Mouse (Mus musculus) layer of hippocampus, adult 11-12 months (tissue): ENCODE results near the gene Ctcf.

Experiments
- DNase-seq: peaks from one replicate; pipeline ENCODE4 v3.0.0; 2022; ENCODE audit warnings: low spot score

Gene Ctcf

DNA sequence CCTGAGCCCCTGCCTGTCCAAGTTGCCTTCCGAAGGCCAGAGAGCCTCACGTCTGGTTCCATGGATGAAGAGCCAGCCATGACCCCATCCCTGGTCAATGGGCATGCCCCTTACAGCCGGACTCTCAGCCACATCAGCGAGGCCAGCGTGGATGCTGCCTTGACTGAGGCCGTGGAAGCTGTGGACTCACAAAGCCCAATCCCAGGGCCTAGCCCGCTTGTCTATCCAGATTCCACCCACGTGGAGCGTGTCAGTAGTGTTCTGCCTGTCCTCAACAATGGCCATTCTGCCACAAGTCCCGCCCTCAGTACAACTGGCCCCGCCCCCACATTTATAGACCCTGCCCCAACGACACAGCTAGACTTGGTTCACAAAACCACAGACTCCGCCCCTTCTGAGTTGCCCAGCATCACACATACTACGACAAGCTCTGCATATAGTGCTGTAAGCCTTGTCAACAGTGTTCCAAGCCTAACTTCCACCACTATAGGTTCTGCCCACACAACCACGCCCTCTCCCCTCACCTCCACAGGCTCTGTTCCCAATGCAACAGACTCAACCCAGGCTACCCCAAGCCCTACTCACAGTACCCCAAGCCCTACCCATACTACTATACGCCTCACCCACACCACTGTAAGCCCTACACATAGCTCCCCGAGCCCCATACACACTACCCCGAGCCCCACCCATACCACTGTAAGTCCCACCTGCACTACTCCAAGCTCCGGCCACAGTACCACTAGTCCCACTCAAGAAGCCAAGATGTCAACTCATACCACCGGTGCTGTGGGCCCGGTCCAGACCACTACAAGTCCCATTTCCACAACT, 18.7 kb upstream of the Ctcf start:
- no peak for DNase-seq

DNA sequence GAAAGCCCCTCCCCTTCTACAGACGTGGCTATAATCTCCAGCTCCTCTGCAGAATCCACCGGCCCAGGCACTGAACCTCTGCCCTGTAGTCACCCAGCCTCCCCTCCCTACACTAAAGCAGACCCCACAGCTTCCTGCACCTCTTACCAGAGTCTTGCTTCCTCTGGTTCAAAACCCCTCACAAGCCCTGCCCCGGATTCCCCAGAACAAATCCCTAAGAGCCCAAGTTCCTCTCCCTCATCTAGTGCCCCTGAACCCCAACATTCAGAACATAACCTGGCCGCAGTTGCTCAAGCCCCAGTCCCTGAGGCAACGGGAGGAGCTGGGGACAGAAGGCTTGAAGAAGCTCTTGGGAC, 18.1 kb upstream of the Ctcf start:
- no peak for DNase-seq

DNA sequence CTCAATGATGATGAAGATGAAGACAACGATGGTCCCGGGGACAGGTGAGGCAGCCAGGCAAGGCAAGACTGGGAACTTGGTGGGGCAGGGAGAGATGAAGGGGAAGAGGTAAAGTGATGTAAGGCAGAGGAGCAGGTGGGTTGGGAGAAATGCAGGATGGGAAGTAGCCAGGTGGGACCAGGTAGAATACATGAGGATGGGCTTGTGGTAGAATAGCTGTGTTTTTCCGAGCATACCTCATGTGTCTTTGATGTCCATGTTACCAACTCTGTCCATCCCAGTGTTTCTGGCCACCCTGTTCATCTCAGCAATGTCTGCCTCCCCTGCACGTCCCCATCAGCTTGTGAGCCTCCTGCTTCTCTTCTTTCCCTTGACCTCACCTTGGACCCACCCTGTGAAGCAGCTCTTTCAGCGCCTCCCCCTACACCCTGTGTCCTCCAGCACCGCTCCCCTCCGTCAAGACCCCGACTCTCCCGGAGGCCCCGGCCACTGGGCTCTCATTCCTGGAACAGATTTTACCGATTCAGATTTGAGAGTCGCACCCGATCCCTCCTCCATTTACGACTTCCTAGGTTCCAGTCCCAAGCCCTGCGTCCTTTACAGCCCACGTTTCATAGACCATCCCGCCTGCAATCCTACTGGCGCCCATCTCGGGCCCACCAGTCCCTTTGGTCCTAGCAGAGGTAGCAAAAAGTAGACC, 17.3 kb upstream of the Ctcf start:
- no peak for DNase-seq

GRCm38 (mm10) chr8:105620211-105620610, 16.2 kb upstream of the Ctcf start:
- no peak for DNase-seq

- peak; percentile 11 for DNase-seq
Measured at GRCm38 (mm10) chr8:105620946-105621720, 15.2 kb upstream of the Ctcf start.

- peak; percentile 23 for DNase-seq
Measured at GRCm38 (mm10) chr8:105621841-105622240, 14.5 kb upstream of the Ctcf start.

DNA sequence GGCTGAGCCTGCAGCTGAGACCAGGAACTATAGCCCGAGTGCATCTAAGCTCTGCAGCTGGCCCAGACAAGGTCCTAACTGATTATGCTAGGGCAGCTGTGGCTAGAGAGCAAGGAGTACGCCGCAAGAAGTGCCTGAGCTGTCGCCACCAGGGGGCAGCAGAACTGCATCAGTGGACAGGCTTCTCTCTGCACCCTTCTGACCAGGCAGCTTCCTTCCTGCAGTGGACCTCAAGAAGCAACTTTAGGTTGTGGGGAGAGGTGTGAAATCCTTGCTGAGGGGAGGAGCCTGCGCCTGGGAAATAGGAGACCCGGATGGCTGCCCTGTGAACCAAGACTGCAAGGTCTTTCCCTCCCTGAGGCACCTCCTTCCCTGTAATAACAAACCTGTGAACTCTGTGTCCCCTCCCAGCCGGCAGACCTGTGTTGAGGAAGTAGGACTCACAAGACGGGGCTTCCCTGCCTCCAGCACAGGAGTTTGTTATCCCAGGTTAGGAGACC, 13.9 kb upstream of the Ctcf start:
- peak; percentile 97 for DNase-seq

GRCm38 (mm10) chr8:105623118-105623517, 13.2 kb upstream of the Ctcf start:
- DNase-seq: peak; percentile 15

GRCm38 (mm10) chr8:105623679-105624245, 12.6 kb upstream of the Ctcf start:
- peak; percentile 4 for DNase-seq

GRCm38 (mm10) chr8:105624401-105624800, 12.0 kb upstream of the Ctcf start:
- DNase-seq: peak; percentile 78

DNA sequence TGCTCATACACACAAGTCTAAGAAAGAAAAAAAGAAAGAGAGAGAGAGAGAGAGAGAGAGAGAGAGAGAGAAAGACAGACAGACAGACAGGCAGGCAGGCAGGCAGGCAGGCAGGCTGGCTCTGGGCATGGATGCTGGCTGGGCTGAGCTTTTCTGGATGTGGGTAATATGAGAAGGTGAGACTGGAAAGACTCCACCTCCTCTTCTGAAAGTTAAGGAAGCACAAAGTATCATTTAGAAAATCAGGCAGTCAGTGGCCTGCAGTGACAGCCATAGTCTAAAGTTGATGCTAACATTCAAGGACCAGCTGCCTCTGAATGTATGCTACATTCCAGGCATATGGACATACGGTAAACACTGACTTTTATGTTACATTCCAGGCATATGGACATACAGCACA, 11.5 kb upstream of the Ctcf start:
- peak; percentile 14 for DNase-seq

DNA sequence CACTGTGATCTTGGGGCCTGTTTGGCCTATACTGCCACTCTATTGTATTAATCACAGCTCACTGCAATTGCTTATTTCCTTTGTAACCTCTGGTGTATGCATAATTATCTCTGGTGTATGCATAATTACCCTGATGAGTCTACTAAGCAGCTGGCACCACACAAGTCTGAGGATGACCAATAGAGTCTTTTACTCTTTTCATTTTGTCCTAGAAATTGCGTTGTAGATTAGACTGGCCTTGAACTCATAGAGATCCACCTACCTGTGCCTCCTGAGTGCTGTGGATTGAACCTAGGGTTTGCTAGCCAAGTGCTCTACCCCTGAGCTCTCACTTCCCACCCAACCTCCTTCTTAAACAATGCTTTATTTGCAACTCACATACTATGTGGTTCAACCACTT, 10.3 kb upstream of the Ctcf start:
- no peak for DNase-seq

DNA sequence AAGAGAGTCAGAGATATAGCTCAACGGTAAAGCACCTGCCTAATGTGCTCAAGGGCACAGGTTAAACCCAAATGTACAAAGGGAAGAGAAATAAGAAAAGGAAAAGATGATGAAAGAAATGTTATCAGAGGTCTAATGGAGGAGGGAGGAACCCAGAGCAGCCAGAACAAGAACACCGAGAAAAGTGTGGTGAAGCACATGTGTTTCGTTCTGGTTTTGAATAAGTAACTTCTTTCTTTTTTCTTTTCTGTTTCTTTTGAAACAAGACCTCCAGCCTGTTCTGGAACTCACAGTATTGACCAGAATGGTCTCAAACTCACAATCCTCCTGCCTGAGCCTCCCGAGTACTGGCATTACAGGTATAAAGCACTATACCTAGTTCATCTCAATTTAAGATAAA, 7.0 kb upstream of the Ctcf start:
- DNase-seq: no peak

GRCm38 (mm10) chr8:105634771-105635458, 1.5 kb upstream of the Ctcf start:
- DNase-seq: no peak

DNA sequence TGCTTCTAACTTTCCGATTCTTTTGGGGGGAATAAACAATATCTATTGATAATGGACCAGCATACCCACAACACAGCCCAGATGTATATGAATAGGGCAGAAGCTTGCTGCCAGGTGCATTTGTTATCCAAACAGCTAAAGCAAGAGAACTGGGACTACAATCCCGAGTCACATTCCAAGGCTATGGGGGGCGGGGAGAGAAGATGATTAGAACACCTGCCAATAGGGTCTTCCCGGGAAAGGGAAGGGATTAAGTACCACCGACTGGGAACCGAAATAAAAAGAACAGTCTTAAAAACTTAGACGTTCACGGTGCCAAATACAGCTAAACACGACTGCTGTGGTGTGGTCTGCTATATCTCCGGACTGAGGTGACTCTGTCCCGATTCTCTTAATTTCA, 887 bp upstream of the Ctcf start:
- DNase-seq: no peak

DNA sequence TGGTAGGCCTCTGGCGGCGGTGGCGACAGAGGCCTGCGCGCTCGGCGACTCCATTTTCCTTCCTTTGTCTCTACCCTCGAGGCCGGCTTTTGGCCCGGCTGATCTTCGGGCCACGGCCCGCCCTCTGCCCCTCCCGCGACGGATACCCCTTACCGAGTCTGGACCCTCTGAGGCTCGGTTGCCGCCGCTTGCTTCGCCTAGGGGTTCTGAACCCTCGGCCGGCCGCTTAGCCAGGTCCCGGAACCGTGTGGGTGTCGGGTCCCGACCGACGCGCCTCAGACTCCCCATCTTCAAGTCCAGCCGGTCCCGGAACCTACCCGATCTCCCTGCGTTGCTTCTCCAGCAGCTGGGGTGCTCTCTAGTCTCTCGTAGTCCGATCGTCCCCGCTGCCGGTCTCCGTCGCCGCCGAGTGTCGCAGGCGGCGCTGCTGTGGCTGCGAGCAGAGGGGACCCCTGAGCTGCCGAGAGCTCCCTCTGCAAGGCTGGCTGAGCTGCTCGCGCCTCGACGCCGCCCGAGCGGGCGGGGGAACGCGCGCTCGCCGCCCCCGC, 669 bp downstream of the Ctcf start, which contains the start of gene Agrp:
TSS of gene Agrp (minus strand) at position 431 of the 548 bp plus-strand sequence.
- DNase-seq: peak; percentile 55

DNA sequence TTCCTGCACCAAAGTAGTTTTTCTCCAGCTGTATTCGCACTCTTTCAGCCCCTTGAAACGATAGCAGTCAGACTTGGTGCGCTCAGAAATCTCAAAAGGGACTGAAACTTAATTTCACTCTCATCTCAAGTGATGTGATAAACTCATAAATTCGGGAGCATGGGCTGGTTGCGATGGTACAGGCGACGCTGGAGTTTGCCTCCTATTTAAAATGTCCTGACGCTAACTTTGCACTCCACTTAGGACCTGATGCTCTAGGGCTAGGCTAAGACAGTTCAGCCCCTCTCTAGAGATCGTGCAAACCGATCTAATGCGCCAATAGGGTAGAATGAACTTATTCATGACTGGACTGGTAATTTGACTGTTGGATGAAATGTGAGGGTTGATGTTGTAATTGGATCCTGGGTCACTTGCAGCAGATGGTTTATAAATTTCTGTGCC, 1.3 kb downstream of the Ctcf start:
- no peak for DNase-seq

DNA sequence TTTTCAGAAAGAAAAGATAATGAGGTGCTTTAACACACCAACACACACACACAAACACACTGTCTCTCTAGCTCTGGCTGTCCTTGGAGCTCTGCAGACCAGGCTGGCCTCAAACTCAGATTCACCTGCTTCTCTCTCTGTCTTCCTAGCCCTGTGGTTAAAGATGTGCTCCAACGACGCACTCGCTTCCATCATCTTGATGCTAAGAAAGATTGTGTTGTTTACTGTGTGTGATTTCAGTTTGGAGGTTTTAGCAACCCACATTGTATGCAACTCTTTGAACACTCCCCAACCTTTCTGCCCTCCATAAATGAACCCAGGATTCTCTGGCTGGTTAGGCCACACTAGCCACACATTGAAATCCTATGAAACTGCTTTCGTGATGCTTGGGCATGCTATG, 2.1 kb downstream of the Ctcf start:
- no peak for DNase-seq

- DNase-seq: no peak
Measured at GRCm38 (mm10) chr8:105639835-105640234, 3.5 kb downstream of the Ctcf start.

DNA sequence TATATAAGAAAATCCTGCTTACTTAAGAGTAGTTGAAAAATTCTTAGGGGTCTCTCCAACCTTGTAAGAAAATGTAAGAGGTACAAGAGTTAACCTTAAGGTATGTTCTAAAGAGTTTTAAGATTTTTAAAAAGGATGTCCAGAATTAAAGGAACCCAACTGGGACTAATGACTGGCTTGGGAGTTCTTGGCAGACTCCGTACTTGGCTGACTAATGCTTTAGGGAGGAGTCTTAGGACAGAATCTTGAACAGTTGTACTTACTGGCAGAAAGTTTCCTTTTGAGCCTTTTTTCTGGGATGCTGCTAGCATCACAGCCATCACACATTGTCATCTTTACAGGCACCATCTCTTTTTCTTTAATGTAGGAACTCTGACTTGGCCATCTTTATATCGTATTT, 4.1 kb downstream of the Ctcf start:
- no peak for DNase-seq

DNA sequence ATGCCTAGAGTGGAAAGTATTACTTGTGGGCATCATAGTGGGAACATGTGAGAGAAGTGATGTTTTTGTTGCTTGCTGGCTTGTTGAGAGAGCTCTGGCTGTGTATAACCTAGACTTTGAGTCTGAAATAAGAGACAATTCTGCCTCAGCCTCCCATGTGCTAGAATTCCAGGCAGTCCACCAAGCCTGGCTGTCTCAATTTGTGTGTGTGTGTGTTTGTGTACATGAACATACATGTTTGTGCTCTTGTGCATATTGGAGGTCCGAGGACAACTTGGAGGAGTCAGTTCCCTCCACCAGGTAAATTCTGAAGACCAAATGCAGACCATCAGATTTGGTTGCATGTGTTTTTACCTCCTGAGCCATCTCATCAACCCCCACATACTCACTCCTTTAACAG, 8.8 kb downstream of the Ctcf start:
- DNase-seq: no peak
